Mouse (Mus musculus) olfactory bulb, adult 2 months (tissue): ENCODE measurements around the gene Krba1.

Experiments
- CTCF ChIP-seq: fragments of 200-500 bp; IDR thresholded peaks from 2 replicates; pipeline ENCODE4 v1.5.1; 2012; ENCODE audit warnings: low read depth, mild to moderate bottlenecking, low read length, moderate library complexity; ENCODE audit not compliant: insufficient read depth
- POLR2A ChIP-seq: fragments of 200-500 bp; IDR thresholded peaks from 2 replicates; pipeline ENCODE4 v1.6.1; 2012; ENCODE audit warnings: mild to moderate bottlenecking, low read depth, low read length, moderate library complexity; ENCODE audit not compliant: insufficient read depth

- no peak for TF ChIP-seq CTCF
- TF ChIP-seq POLR2A, result no peak
Observed at GRCm38 (mm10) chr6:48466715-48467114, 71.3 kb downstream of the Krba1 start.
